23 mouse cellular contexts compared by ENCODE assay signal in the genomic region with DNA sequence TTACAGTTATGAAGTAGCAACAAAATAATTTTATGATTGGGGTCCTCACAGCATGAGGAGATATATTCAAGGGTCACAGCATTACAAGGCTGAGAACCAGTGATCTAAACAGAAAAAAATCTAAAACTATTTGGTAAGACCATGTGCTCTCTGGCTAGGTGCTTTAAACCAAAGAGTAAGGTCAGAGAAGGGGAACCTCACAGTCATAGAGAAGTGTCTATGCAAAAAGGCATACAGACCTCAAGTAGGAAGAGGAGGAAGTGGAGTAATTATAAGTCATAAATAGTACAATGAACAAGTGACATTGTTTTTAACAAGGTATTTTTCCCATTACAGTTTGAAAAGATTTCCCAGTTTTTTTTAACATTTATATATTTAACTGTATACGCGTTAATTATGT.
"Had no signal": no experiment of that assay in that cellular context is flagged by ENCODE, and none has a peak within 500 bp of the region (broad histone marks: within the 10 kb centered on the region; RNA-seq: fewer than 3 reads in every experiment).

No protein-coding gene starts in this region.

- H3K9me3 ChIP-seq: lung, embryonic 15.5 days; midbrain, embryonic 10.5 days; midbrain, embryonic 12.5 days; midbrain, embryonic 15.5 days; neural tube, embryonic 13.5 days; neural tube, embryonic 15.5 days; stomach, embryonic 15.5 days had no signal

- DNase-seq: lung, adult 2 months; lung, postnatal 14 days; lung, postnatal 36 days; retina, postnatal 1 day; right cerebral cortex, adult 18-20 months; right cerebral cortex, postnatal 25 days; right cerebral cortex, postnatal 4 days; spleen, adult 18-20 months; thymus, adult 2 months; thymus, postnatal 25 days; thymus, postnatal 4 days had no signal

- H3K9ac ChIP-seq: liver, embryonic 14.5 days; lung, embryonic 15.5 days; midbrain, embryonic 12.5 days; midbrain, embryonic 15.5 days; neural tube, embryonic 13.5 days; neural tube, embryonic 15.5 days; stomach, embryonic 15.5 days had no signal

- H3K27me3 ChIP-seq: lung, embryonic 15.5 days; midbrain, embryonic 12.5 days; midbrain, embryonic 15.5 days; neural tube, embryonic 13.5 days; neural tube, embryonic 15.5 days; stomach, embryonic 15.5 days had no signal

- H3K4me1 ChIP-seq: lung, embryonic 15.5 days; midbrain, embryonic 10.5 days; midbrain, embryonic 12.5 days; midbrain, embryonic 15.5 days; neural tube, embryonic 13.5 days; neural tube, embryonic 15.5 days; stomach, embryonic 15.5 days had no signal

- H3K4me2 ChIP-seq: lung, embryonic 15.5 days; midbrain, embryonic 12.5 days; midbrain, embryonic 15.5 days; neural tube, embryonic 13.5 days; neural tube, embryonic 15.5 days; stomach, embryonic 15.5 days had no signal

- H3K36me3 ChIP-seq: lung, embryonic 15.5 days; midbrain, embryonic 10.5 days; midbrain, embryonic 12.5 days; midbrain, embryonic 15.5 days; neural tube, embryonic 13.5 days; neural tube, embryonic 15.5 days; stomach, embryonic 15.5 days had no signal

- H3K4me3 ChIP-seq: lung, embryonic 15.5 days; midbrain, embryonic 10.5 days; midbrain, embryonic 12.5 days; midbrain, embryonic 15.5 days; myocyte; neural tube, embryonic 13.5 days; neural tube, embryonic 15.5 days; stomach, embryonic 15.5 days had no signal

- H3K27ac ChIP-seq: liver, embryonic 14.5 days; lung, embryonic 15.5 days; macrophage; midbrain, embryonic 10.5 days; midbrain, embryonic 12.5 days; midbrain, embryonic 15.5 days; neural tube, embryonic 13.5 days; neural tube, embryonic 15.5 days; stomach, embryonic 15.5 days; stomach, postnatal 0 days had no signal

- ATAC-seq: lung, postnatal 0 days; midbrain, embryonic 15.5 days had no signal
